In the genomic region with DNA sequence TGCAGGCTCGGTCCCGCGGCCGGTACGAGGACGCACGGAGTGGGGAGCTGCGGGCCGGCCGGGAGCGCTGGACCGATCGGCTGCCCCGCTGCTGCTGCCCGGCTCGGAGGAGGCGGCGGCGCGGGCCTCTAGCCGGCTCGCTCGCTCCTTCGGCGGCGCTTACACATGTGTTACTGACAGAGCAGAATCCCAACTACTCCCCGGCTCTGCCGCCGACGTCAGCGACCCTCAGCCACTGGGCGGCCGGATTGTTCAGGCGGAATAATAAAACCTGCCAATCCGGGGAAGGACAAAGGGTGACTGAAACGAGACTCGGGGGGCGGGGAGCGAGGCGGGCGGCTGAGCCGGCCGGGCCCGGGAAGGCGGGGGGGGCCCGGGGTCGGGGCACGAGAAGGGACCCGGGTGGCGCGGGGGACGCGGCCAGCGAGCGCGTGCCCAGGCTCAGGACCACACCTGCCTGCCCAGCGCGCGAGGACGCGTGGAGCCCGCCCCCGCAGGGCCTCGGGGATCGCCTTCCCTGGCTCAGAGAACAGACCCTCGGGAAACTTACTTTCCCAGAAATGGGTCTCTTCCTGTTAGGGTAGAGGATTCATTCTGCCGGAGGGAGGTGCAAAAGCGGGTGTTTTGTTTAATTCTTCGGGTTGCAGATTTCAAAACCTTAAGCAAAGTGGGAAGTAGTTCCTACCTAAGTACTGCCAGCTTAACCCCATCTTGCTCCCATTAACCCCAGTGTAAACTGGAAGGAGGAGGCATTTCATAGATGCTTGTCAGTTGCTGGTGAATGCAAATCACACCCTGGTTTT, we compare ENCODE assay signal across 7 mouse cellular contexts. TPM values are rescaled to one million over a fixed set of nuclear protein-coding genes. Genes with fewer than 3 reads are reported as not detected.
DNase-seq lines count a peak whose midpoint lies in the region; ATAC-seq and TF ChIP-seq lines count a peak whose summit lies in the region.

No protein-coding gene starts in this region.

- H3K4me2 ChIP-seq in limb, embryonic 11.5 days (ENCODE audit: low read depth, severe bottlenecking), result peak overlapping the region; percentile 75
- peak overlapping the region; percentile 94 for H3K4me2 ChIP-seq in midbrain, embryonic 13.5 days (replicated peaks)

- peak overlapping the region; percentile 92 for H3K4me3 ChIP-seq in limb, embryonic 11.5 days (ENCODE audit: low read depth, low read length)
- H3K4me3 ChIP-seq in midbrain, embryonic 13.5 days (replicated peaks), result peak overlapping the region; percentile 71
- peak overlapping the region; percentile 92 for H3K4me3 ChIP-seq in small intestine, adult 2 months (ENCODE audit: low read depth, low read length)

- H3K27me3 ChIP-seq in limb, embryonic 11.5 days (ENCODE audit: control insufficient read depth, insufficient read depth, low read length), result no peaks in the 10 kb centered on the region
- no peaks in the 10 kb centered on the region for H3K27me3 ChIP-seq in midbrain, embryonic 13.5 days
- H3K27me3 ChIP-seq in small intestine, adult 2 months (ENCODE audit: control insufficient read depth, insufficient read depth, low read length), result no peaks in the 10 kb centered on the region

- peak overlapping the region; percentile 94 for H3K9ac ChIP-seq in limb, embryonic 11.5 days (ENCODE audit: low read length)
- H3K9ac ChIP-seq in midbrain, embryonic 13.5 days (replicated peaks), result peak overlapping the region; percentile 92

- peak; percentile 96 for DNase-seq in adrenal gland, postnatal 10 days
- DNase-seq in embryo, embryonic 9.5 days (ENCODE audit: extremely low spot score), result peak; percentile 97
- peak; percentile 100 for DNase-seq in heart, adult 11 months
- peak; percentile 95 for DNase-seq in kidney, adult 18-20 months
- peak; percentile 97 for DNase-seq in limb, embryonic 11.5 days (ENCODE audit: low spot score)

- peaks cover 10% of the 10 kb centered on the region; the same call in 1 of the 2 replicates for H3K4me1 ChIP-seq in limb, embryonic 11.5 days (ENCODE audit: control insufficient read depth, insufficient read depth, low read length)
- H3K4me1 ChIP-seq in midbrain, embryonic 13.5 days (replicated peaks), result peaks cover 30% of the 10 kb centered on the region
- peaks cover 5% of the 10 kb centered on the region; the same call in 1 of the 2 replicates for H3K4me1 ChIP-seq in small intestine, adult 2 months (ENCODE audit: control insufficient read depth, insufficient read depth, insufficient read length, low read length)

- H3K36me3 ChIP-seq in limb, embryonic 11.5 days (ENCODE audit: control insufficient read depth, insufficient read depth, low read length), result no peaks in the 10 kb centered on the region; the same call in 1 of the 2 replicates
- no peaks in the 10 kb centered on the region for H3K36me3 ChIP-seq in midbrain, embryonic 13.5 days
- no peaks in the 10 kb centered on the region for H3K36me3 ChIP-seq in small intestine, adult 2 months (ENCODE audit: control insufficient read depth, insufficient read depth, low read length)

- peak; percentile 90 for ATAC-seq in limb, embryonic 11.5 days (ENCODE audit: insufficient number of reproducible peaks, low FRiP score, low TSS enrichment, low read depth)
- ATAC-seq in midbrain, embryonic 13.5 days, result peak; percentile 96

- peak overlapping the region; percentile 99 for H3K27ac ChIP-seq in limb, embryonic 11.5 days (replicated peaks; ENCODE audit: low read depth, low read length)
- peak overlapping the region; percentile 98 for H3K27ac ChIP-seq in midbrain, embryonic 13.5 days
- H3K27ac ChIP-seq in small intestine, adult 2 months (ENCODE audit: insufficient read depth, low read depth, low read length), result peak overlapping the region; percentile 71

- under 1% methylated on average over 54 of the region's 69 CpGs for WGBS in limb, embryonic 11.5 days
- under 1% methylated on average over 67 of the region's 69 CpGs for WGBS in midbrain, embryonic 13.5 days
- under 1% methylated on average over 68 of the region's 69 CpGs for WGBS in small intestine, adult 2 months

- TF ChIP-seq POLR2A in small intestine, adult 2 months (IDR thresholded peaks at IDR 0.05; ENCODE audit: low read depth, low read length), result peak; percentile 77

- TF ChIP-seq CTCF in small intestine, adult 2 months (IDR thresholded peaks at IDR 0.05; ENCODE audit: extremely low read depth, insufficient read length, insufficient replicate concordance, low read depth, low read length), result no peak

- H3K9me3 ChIP-seq in limb, embryonic 11.5 days (ENCODE audit: control insufficient read depth, low read length), result no peaks in the 10 kb centered on the region
- H3K9me3 ChIP-seq in midbrain, embryonic 13.5 days, result no peaks in the 10 kb centered on the region

RNA-seq across cellular contexts. Expression of gene Lmo4, which starts 0.5 kb away (rescaled TPM):
- total RNA-seq in adrenal gland, postnatal 10 days (2021), result 10 to 100 TPM; 63.1 to 65.6 TPM
- 95.7 and 100 TPM in 2 replicates for polyA plus RNA-seq in limb, embryonic 11.5 days (2014; fragmentation: Nextera tagmentation; extraction: Ambion mirVana)
- polyA plus RNA-seq in midbrain, embryonic 13.5 days (2015; fragmentation: Nextera tagmentation; extraction: Ambion mirVana), result 55.3 and 60.6 TPM in 2 replicates
- polyA plus RNA-seq in small intestine, adult 2 months (2012; rRNA removed), result 23.8 and 27.6 TPM in 2 replicates

Comparison
In these comparisons a context has a peak if more than half of its experiments do, and no peak if none do; other contexts are left out.
1. Peak in every context shown above with its lines: DNase-seq, ATAC-seq, H3K4me3 ChIP-seq and H3K27ac ChIP-seq.